Mouse (Mus musculus): ENCODE results near the gene Fgfr1op2. TPM values are rescaled to one million over a fixed set of nuclear protein-coding genes. Genes with fewer than 3 reads are reported as not detected.

Fgfr1op2 gene
- polyA plus RNA-seq, 1 experiment from 2014 or later: 99.2 TPM

GRCm38 (mm10) chr6:146614541-146614940 is 37.5 kb downstream of the Fgfr1op2 start:
- DNase-seq (ENCODE audit: low spot score): no peak
- no peak overlapping the region for H3K4me2 ChIP-seq (replicated peaks; ENCODE audit: low read depth, low read length)
- H3K27ac ChIP-seq (ENCODE audit: low read length): no peak overlapping the region
- no peak overlapping the region for H3K9ac ChIP-seq (replicated peaks; ENCODE audit: low read depth)
- WGBS: 94% methylated on average over 5 of the region's 5 CpGs
- H3K36me3 ChIP-seq (ENCODE audit: insufficient read depth, low read length): peaks cover 10% of the 10 kb centered on the region
- H3K4me1 ChIP-seq (ENCODE audit: insufficient read depth, low read depth, low read length): no peaks in the 10 kb centered on the region
- no peak for ATAC-seq
- no peak overlapping the region for H3K4me3 ChIP-seq (ENCODE audit: low read depth, low read length)
- TF ChIP-seq EP300 (IDR thresholded peaks at IDR 0.05) (no peak), CTCF (IDR thresholded peaks at IDR 0.05) (no peak)
- H3K9me3 ChIP-seq (ENCODE audit: low read length): no peaks in the 10 kb centered on the region
- H3K27me3 ChIP-seq (replicated peaks; ENCODE audit: insufficient read depth, low read length): no peaks in the 10 kb centered on the region

GRCm38 (mm10) chr6:146615891-146616290 is 38.9 kb downstream of the Fgfr1op2 start:
- WGBS: 96% methylated on average over 8 of the region's 8 CpGs
- Histone ChIP-seq H3K9me3 (ENCODE audit: low read length) (no peaks in the 10 kb centered on the region), H3K4me3 (ENCODE audit: low read depth, low read length) (no peak overlapping the region), H3K4me2 (replicated peaks; ENCODE audit: low read depth, low read length) (no peak overlapping the region), H3K27me3 (replicated peaks; ENCODE audit: insufficient read depth, low read length) (no peaks in the 10 kb centered on the region), H3K9ac (replicated peaks; ENCODE audit: low read depth) (no peak overlapping the region), H3K27ac (ENCODE audit: low read length) (no peak overlapping the region), H3K4me1 (ENCODE audit: insufficient read depth, low read depth, low read length) (no peaks in the 10 kb centered on the region), H3K36me3 (ENCODE audit: insufficient read depth, low read length) (peaks cover 10% of the 10 kb centered on the region)
- no peak for ATAC-seq
- DNase-seq (ENCODE audit: low spot score): no peak
- no peak for TF ChIP-seq CTCF (IDR thresholded peaks at IDR 0.05)
- no peak for TF ChIP-seq EP300 (IDR thresholded peaks at IDR 0.05)

GRCm38 (mm10) chr6:146616670-146617069 is 39.7 kb downstream of the Fgfr1op2 start:
- WGBS: 82% methylated on average over 2 of the region's 2 CpGs
- TF ChIP-seq EP300 (IDR thresholded peaks at IDR 0.05): no peak
- no peak for TF ChIP-seq CTCF (IDR thresholded peaks at IDR 0.05)
- DNase-seq (ENCODE audit: low spot score) (no peak), ATAC-seq (no peak)
- Histone ChIP-seq H3K36me3 (ENCODE audit: insufficient read depth, low read length) (peaks cover 10% of the 10 kb centered on the region), H3K9ac (replicated peaks; ENCODE audit: low read depth) (no peak overlapping the region), H3K4me2 (replicated peaks; ENCODE audit: low read depth, low read length) (no peak overlapping the region), H3K4me3 (ENCODE audit: low read depth, low read length) (no peak overlapping the region), H3K4me1 (ENCODE audit: insufficient read depth, low read depth, low read length) (no peaks in the 10 kb centered on the region), H3K9me3 (ENCODE audit: low read length) (no peaks in the 10 kb centered on the region), H3K27me3 (replicated peaks; ENCODE audit: insufficient read depth, low read length) (no peaks in the 10 kb centered on the region), H3K27ac (ENCODE audit: low read length) (no peak overlapping the region)

GRCm38 (mm10) chr6:146628123-146628522 is 51.1 kb downstream of the Fgfr1op2 start:
- ATAC-seq: no peak
- H3K4me3 ChIP-seq (ENCODE audit: low read depth, low read length): no peak overlapping the region
- H3K4me1 ChIP-seq (ENCODE audit: insufficient read depth, low read depth, low read length): 0 out of 2 replicates have a peak, but pooled peaks cover 1% of the 10 kb centered on the region
- TF ChIP-seq CTCF (IDR thresholded peaks at IDR 0.05): no peak
- no peak for TF ChIP-seq EP300 (IDR thresholded peaks at IDR 0.05)
- no peaks in the 10 kb centered on the region for H3K27me3 ChIP-seq (replicated peaks; ENCODE audit: insufficient read depth, low read length)
- no peak overlapping the region for H3K9ac ChIP-seq (replicated peaks; ENCODE audit: low read depth)
- no peaks in the 10 kb centered on the region for H3K36me3 ChIP-seq (ENCODE audit: insufficient read depth, low read length)
- H3K9me3 ChIP-seq (ENCODE audit: low read length): no peaks in the 10 kb centered on the region
- 100% methylated on average over 1 of the region's 3 CpGs for WGBS
- no peak overlapping the region for H3K27ac ChIP-seq (ENCODE audit: low read length)
- no peak overlapping the region for H3K4me2 ChIP-seq (replicated peaks; ENCODE audit: low read depth, low read length)
- no peak for DNase-seq (ENCODE audit: low spot score)

GRCm38 (mm10) chr6:146629781-146630756 is 53.1 kb downstream of the Fgfr1op2 start:
- 74% methylated on average over 9 of the region's 9 CpGs for WGBS
- no peak for ATAC-seq
- DNase-seq (ENCODE audit: low spot score): no peak
- Histone ChIP-seq H3K27me3 (replicated peaks; ENCODE audit: insufficient read depth, low read length) (no peaks in the 10 kb centered on the region), H3K4me1 (ENCODE audit: insufficient read depth, low read depth, low read length) (0 out of 2 replicates have a peak, but pooled peaks cover 3% of the 10 kb centered on the region), H3K36me3 (ENCODE audit: insufficient read depth, low read length) (no peaks in the 10 kb centered on the region), H3K9me3 (ENCODE audit: low read length) (no peaks in the 10 kb centered on the region), H3K4me3 (ENCODE audit: low read depth, low read length) (no peak overlapping the region), H3K27ac (ENCODE audit: low read length) (no peak overlapping the region), H3K4me2 (replicated peaks; ENCODE audit: low read depth, low read length) (no peak overlapping the region), H3K9ac (replicated peaks; ENCODE audit: low read depth) (no peak overlapping the region)
- TF ChIP-seq EP300 (IDR thresholded peaks at IDR 0.05): no peak

GRCm38 (mm10) chr6:146630961-146631360 is 54.0 kb downstream of the Fgfr1op2 start:
- TF ChIP-seq EP300 (IDR thresholded peaks at IDR 0.05) (no peak), CTCF (IDR thresholded peaks at IDR 0.05) (no peak)
- no peaks in the 10 kb centered on the region for H3K9me3 ChIP-seq (ENCODE audit: low read length)
- WGBS: 74% methylated on average over 4 of the region's 4 CpGs
- no peaks in the 10 kb centered on the region for H3K36me3 ChIP-seq (ENCODE audit: insufficient read depth, low read length)
- 0 out of 2 replicates have a peak, but pooled peaks cover 3% of the 10 kb centered on the region for H3K4me1 ChIP-seq (ENCODE audit: insufficient read depth, low read depth, low read length)
- DNase-seq (ENCODE audit: low spot score): no peak
- no peak for ATAC-seq
- H3K27me3 ChIP-seq (replicated peaks; ENCODE audit: insufficient read depth, low read length): no peaks in the 10 kb centered on the region
- H3K4me3 ChIP-seq (ENCODE audit: low read depth, low read length): no peak overlapping the region
- H3K9ac ChIP-seq (replicated peaks; ENCODE audit: low read depth): no peak overlapping the region
- no peak overlapping the region for H3K4me2 ChIP-seq (replicated peaks; ENCODE audit: low read depth, low read length)
- no peak overlapping the region for H3K27ac ChIP-seq (ENCODE audit: low read length)
